Mouse (Mus musculus) C2C12 (cell line): ENCODE results near the gene Pxdc1.

Source experiments
- CTCF ChIP-seq: IDR thresholded peaks from one replicate; pipeline ENCODE4 v1.5.1; 2011; ENCODE audit not compliant: control insufficient read depth, insufficient read depth, insufficient read length
- MAX ChIP-seq: IDR thresholded peaks from one replicate; pipeline ENCODE4 v1.6.1; 2011; ENCODE audit warnings: mild to moderate bottlenecking, control low read depth
- MYOG ChIP-seq: IDR thresholded peaks from one replicate; pipeline ENCODE4 v1.6.1; 2011; ENCODE audit not compliant: control insufficient read depth, insufficient read length; ENCODE audit errors: extremely low read depth

DNA sequence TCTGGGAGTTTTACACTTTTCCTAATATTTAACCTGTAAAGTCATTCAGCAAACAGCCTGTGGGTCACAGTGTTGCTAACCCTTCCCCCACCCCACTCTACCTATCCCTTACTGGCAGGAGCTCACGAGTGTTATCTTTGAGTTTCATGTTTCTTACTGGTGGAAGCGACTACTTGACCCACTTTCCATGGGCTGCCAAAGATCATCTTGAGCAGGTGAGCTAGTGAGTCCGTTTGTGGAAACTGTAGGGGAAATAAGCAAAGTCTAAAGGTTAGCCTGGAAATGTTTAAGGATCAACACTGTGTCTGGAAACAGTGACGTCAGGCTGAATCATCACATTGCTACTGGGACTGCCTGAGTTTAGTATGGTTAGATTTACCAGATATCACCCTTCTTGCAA is 6.2 kb upstream of the Pxdc1 start:
- no peak for TF ChIP-seq CTCF
- TF ChIP-seq MAX = no peak
- TF ChIP-seq MYOG = no peak
